Mouse (Mus musculus) B cell, adult 2 months (primary cell): Measurements from ENCODE around the gene Rlbp1.

Experiments used
- DNase-seq, 2 experiments: peaks; one replicate each; pipeline ENCODE4 v3.0.0; 2022

The Rlbp1 gene

DNA sequence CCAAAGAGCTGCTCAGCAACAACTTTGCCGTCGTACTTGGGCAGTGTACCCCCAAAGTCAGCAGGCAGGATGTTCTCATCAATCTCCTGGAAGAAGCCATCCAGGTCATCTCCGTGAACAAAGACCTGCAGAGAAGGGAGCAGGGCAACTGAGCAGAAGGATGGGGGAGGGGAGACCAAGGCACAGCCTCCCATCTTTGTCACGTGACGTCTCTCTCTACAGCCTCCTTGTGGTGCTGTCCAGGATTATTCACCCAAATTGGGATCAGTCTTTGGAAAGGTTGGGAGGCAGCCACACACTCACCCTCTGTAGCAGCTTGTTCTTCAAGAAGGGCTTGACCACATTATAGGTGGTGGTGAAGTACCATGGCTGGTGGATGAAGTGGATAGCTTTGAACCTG is 11.3 kb downstream of the Rlbp1 start:
- no peak for DNase-seq

- no peak for DNase-seq
Measured at GRCm38 (mm10) chr7:79374017-79374416, 12.8 kb downstream of the Rlbp1 start.

GRCm38 (mm10) chr7:79371321-79371879 is 15.4 kb downstream of the Rlbp1 start:
- peak; percentile 82 to 83 for DNase-seq

GRCm38 (mm10) chr7:79369416-79369815 is 17.4 kb downstream of the Rlbp1 start:
- no peak for DNase-seq

- no peak for DNase-seq
Measured at GRCm38 (mm10) chr7:79368664-79369063, 18.2 kb downstream of the Rlbp1 start.

GRCm38 (mm10) chr7:79363370-79364043 is 23.3 kb downstream of the Rlbp1 start:
- no peak for DNase-seq

DNA sequence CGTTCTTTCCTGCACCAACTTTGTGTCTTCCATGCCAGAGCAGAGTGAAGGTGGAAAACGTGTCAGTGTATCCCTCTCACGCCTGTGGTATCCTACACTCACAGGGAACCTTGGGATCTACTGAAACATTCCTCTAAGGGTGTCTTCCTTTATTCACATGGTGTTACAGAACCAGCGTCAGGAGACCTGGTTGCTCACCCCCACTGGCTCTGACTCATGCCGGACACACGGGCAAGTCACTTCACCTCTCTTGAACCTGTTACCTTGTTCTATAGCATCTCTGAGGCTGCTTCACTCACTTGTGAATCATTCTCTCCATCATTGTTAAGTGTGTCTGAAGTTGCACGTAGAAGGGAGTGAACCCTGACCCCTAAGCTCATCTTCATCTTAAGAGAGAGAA is 24.0 kb downstream of the Rlbp1 start:
- no peak for DNase-seq

DNA sequence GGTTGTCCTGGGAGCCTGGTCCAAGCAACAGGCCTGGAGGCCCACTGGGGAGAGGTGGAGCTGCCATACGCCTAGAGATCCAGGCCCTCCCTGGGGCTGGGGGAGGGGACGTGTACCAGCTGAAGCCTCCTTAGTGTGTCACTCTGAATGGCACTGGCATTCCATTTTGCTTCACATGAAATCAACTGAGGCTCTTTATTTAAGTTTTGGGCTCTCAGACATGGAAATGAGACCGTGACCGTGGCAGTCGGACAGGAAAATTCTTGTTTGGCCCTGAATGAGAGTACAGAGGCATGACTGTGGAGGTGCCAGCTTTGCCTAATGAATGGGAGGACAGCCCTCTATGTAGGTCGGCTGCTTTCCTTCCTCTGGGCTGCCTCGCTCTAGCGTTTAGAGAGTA is 24.6 kb downstream of the Rlbp1 start:
- DNase-seq: no peak

DNA sequence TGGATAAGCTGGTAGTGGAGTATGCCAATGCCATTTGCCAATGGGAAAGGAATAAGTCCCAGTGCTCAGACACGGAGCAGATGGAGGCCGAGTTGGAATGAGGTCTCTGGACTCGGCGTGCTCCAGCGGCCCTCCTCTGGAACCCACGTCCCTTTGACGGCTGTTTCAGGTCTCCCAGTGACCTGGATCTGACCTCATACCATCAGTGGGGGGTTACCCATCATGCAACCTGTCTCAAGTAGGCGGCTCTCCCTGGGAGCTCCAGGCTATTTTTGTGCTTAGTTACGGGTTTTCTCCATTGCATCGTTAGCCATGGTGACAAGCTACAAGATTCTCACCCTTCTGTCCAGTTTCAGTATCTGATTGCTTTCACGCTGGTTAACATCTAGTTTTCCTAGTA is 26.8 kb downstream of the Rlbp1 start:
- no peak for DNase-seq

DNA sequence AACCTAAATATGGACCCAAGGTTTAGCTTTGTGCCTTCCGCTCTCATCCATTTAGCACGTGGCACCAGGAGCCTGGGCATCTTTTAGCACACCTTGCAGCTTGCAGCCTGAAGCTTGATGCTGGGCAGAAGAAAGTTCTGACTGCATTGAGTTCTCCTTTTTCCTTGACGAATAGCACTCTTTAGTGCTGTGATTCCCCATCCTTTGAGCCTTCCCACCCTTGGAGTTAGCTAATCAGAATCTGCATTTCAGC is 27.7 kb downstream of the Rlbp1 start:
- no peak for DNase-seq

DNA sequence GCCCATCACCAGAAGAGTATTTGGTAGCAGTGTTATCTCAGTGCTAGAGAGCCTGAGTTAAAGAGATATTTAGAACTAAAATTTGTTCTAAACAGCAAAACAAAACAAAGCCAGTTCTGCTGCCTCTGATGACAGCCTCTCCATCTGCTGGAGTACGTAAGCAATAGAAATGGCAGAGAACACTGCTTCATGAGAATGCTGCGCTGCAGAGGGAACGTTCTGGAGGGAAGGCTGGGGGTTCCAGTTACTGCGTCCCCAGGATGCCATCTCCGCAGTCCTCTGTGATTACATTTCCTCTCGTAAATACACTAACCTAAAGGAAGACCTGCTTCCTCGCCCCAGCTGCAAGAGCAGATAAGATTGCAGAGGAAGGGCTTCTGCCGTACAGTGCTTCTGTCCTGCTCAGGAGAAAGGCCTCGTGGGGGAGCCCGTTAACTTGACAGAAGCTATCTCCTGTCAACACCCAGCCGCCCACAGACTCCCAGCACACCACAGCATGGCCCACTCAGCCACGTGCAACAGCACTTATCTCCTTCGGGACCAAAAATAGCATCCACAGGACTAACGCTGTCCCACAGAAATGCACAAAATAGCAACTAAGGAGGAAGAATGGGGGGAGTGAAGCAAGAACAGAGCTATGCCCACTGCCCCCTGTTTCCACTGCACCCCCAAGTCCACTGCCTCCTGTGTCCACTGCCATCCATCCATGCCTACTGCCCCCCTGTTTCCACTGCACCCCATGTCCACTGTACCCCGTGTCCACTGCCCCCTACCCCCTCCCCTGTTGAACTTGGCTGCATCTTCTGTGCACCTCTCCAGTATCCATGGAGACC is 28.3 kb downstream of the Rlbp1 start:
- no peak for DNase-seq

DNA sequence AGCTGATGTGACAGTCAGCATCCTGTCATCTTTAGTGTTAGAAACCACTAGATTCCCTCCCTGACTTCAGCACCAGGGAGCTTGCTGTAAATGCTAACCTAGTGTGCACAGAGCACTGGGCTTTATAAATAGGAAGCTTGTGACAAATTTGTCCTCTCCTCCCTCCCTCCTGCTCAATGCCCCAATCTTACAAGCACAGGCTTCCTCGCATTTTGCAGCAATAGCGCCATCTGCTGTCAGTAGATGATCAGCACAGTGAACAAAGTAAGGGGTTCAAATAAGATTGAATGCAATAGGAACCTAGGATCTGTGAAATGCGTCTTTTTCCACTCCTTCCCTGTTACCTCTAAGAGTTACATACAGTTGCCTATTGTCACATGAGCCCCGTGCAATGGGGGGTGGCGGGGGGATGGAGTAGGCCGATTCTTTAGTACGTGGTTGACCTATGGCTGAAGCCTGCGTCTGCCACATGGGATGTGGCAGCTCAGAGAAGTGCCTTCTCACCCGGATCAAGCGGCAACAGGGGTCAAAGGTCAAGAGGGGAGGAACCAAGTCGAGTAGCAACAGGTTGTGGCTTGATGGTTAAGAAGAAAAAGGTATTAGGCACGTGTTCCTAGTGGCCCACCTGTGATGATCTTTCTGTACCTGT is 37.0 kb downstream of the Rlbp1 start:
- DNase-seq: peak; percentile 65 to 66

- DNase-seq: no peak
Measured at GRCm38 (mm10) chr7:79348816-79349215, 38.0 kb downstream of the Rlbp1 start.

DNA sequence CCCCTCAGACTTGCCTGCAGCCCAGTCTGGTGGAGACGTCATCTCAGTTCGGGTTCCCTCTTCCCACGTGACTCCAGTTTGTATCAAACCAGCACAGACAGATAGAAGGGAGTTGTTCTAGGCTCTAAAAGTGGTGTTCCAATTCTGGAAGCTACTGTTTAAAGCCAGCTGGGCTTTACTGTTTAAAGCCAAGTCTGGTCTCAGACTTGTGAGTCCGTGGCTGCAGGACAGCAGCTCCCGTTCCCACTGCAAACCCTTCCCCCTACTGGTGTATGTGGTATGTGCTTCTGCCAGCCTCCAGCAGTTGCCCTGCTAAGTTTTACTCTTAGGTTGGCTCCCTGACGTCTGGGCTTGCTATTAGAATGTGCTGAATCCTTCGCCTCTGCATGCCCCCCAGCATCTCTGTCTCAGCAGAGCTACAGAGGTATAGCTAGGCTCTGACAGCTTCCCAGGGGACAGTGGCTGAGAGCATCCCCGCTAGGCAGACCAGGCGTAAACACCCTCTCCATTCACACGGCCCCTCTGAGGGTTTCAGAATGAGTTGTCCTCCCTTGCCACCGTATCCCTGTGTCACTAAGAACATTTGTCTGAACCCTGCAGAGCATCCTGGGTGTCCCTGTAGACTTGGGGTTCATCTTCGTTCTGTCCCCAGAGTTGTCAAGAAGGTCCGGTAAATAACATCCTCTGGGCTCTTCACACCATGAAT is 39.6 kb downstream of the Rlbp1 start:
- DNase-seq: no peak

- no peak for DNase-seq
Measured at GRCm38 (mm10) chr7:79346555-79347075, 40.2 kb downstream of the Rlbp1 start.

DNA sequence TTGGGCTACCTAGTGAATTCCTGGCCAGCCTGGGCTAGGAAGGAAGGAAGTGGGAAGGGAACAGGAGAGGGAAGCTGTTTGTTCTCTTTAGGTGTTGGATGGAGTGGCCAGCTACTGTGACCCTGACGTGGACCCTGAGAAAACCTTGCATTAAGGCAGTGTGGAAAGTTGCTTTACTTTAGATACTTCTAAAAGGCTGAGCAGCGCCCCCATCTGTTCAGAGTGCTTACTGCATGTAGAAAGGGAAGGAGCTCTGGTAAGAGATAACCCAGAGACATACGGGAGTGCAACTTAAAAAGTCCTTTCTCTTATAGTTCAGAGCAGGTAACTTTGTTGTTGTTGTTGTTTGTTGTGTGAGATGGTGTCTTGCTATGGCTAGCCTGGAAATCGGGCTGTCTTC is 40.9 kb downstream of the Rlbp1 start:
- DNase-seq: peak; percentile 63 to 72

DNA sequence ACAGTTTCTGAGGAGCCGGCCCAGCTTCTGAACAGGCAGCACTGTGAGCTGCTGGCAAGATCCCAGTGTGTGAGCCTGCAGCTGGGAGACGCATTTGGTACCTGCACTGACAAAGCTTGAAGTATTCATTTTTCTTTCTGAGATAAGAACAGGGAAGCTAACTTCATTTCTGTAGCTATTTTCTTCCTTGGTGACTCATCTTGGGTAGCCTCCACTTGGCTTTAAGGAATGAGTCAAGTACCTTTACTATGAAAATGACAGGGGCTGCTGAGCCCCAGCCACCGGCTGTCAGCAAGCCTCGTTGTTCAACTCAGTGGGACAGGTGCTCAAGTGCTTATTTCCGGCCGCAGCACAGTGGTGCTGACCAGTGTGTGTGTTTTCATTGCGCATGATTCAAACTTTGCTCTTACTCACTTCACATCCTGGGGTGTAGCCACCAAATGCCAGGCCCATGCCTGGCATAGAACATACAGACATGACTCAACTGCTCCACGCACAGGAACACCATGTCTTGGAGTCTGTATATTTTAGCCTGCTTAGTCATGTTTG is 50.4 kb downstream of the Rlbp1 start:
- no peak for DNase-seq

DNA sequence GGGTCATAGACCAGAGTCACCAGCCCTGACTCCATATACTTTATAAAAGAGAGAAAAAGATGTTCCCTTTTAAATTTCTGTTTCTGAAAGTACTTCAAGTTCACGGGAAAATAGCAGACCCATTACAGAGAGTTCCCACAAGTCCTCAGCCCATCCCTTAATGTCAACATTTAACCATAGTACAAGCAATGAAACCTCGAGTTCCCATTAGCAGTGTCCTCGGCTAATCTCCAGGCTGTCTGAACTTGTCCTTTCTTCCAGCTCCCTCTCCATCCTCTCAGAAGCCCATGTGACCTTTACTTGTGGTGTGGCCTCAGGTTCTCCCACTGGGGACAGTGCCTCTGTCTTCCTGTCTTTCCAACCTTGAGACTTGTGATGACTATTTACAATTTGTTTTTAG is 53.4 kb downstream of the Rlbp1 start:
- no peak for DNase-seq

DNA sequence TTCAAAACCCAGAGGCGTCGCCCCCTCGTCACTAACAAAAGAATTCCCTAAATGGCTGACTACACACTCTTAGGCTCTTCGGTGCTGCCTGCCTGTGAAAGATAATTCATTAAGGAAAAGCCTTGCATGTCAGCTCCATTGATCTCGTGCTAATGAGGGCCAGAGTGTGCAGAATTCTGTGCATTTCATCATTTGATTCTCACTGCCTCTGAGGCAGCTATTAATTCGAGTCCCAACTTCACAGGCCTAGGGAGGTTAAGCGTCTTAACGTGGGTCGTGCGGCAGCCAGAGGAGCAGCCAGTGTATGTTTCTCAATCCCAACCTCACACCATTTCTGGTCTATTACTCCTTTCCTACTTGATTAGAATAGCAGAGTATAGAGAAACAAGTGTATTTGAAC is 55.7 kb downstream of the Rlbp1 start:
- no peak for DNase-seq

- DNase-seq: no peak
Measured at GRCm38 (mm10) chr7:79328769-79329168, 58.1 kb downstream of the Rlbp1 start.
